Mouse (Mus musculus): ENCODE measurements around the gene Hgfac.

- TF ChIP-seq GATA1 (IDR thresholded peaks at IDR 0.05; ENCODE audit: borderline replicate concordance, low read length) (no peak), FLI1 (IDR thresholded peaks at IDR 0.05; ENCODE audit: low read length) (no peak)
Observed at GRCm38 (mm10) chr5:35011156-35011923, 30.0 kb upstream of the Hgfac start.

All from megakaryocyte, embryonic 14.5 days (primary cell).